Mouse (Mus musculus): ENCODE measurements around the gene Myoz1. TPM values are rescaled to one million over a fixed set of nuclear protein-coding genes. Genes with fewer than 3 reads are reported as not detected.
"Not testable (repeated sequence)": the region's sequence is repeated elsewhere in the genome, so short reads cannot be mapped to it uniquely, and the experiment has no call there.

Gene Myoz1
- total RNA-seq, 2 experiments from 2014 or later, result 2,763 to 3,247 TPM

DNA sequence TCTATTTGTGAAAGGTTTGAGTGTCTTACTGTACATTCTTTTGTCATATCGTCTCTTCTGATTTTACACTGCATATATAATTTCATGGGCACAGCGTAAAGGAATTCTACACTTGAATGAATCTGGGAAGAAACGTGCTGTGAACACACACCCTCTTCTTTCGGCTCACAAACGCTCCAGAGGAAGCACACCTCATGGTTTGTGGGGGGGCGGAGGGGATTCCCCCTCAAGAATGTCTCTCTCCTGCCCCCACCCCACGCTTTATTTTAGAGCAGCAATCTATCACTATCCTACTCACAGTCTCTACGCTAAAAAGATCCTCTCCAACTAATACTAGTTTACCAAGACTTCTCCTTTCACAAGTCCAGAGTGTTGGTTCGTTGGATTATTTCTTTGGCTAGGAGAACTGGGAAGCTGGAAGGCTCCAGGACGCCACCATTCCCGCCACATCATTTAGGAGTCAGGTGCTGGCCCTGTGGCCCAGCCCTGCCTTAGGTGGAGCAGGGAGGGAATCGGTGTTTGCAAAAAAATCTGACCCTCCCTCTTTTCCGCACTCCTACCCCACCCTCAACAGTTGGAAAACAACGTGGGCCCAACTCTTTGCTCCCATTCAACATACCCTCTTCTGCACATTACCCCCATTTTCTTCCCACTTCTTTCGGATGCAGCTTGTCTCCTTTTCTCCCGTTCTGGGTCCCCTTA, 16.3 kb downstream of the Myoz1 start:
- DNase-seq (ENCODE audit: low spot score), result no peak

- DNase-seq (ENCODE audit: low spot score), result no peak
Observed at GRCm38 (mm10) chr14:20638702-20639101, 17.6 kb downstream of the Myoz1 start.

- no peak for DNase-seq (ENCODE audit: low spot score)
Observed at GRCm38 (mm10) chr14:20637818-20638574, 18.3 kb downstream of the Myoz1 start.

DNA sequence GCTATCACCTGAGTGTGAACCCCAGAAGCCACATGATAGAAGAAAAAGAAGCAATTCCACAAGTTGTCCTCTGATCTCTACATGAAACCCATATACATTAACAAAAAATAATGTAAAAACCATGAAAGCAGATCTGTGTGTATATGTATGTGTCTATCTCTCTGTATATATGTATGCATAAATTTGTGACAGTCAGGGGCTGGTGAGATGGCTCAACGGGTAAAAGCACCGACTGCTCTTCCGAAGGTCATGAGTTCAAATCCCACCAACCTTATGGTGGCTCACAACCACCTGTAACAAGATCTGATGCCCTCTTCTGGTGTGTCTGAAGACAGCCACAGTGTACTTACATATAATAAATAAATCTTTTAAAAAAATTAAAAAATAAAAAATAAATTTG, 19.4 kb downstream of the Myoz1 start:
- not testable (repeated sequence) for DNase-seq (ENCODE audit: low spot score)

DNA sequence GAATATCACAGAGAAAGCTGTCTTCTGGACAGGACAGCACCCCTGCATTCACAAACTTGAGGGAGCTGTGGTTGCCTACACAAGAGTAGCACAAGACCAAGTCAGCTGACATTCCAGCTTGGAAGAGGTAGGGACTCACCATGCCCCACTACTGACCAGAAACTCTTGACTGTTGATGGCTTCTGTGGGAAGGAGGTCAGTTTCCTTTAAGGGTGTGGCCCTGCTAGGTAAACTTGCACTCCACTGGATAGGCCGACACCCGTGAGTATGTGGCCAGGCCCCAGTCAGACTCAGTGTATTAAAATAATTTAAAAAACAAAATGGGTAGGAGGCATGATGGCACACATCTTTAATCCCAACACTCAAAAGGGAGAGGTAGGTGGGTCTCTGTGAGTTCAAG, 20.8 kb downstream of the Myoz1 start:
- DNase-seq (ENCODE audit: low spot score), result no peak

GRCm38 (mm10) chr14:20631253-20631652, 25.1 kb downstream of the Myoz1 start:
- no peak for DNase-seq (ENCODE audit: low spot score)

- DNase-seq (ENCODE audit: low spot score), result no peak
Observed at GRCm38 (mm10) chr14:20626971-20627370, 29.4 kb downstream of the Myoz1 start.

DNA sequence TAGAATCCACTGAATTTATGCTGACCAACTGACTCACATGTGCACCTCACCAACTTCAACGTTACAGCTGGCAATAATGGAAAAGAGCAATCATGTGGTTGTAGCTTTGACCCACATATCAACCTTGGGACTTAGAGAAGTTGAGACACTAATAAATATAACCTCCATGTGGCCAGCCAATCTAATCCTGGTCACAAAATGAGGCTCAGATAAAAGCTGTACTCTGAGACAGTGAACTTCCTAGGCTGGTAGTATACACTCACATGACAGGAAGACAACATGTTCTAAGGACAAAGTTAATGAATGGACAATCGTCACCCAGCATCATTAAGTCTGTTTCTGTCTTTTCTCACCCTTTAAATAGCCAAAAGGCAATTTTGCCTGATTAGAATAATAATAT, 29.9 kb downstream of the Myoz1 start:
- DNase-seq (ENCODE audit: low spot score), result no peak

GRCm38 (mm10) chr14:20622907-20623306, 33.4 kb downstream of the Myoz1 start:
- no peak for DNase-seq (ENCODE audit: low spot score)

GRCm38 (mm10) chr14:20622412-20622811, 33.9 kb downstream of the Myoz1 start:
- no peak for DNase-seq (ENCODE audit: low spot score)

DNA sequence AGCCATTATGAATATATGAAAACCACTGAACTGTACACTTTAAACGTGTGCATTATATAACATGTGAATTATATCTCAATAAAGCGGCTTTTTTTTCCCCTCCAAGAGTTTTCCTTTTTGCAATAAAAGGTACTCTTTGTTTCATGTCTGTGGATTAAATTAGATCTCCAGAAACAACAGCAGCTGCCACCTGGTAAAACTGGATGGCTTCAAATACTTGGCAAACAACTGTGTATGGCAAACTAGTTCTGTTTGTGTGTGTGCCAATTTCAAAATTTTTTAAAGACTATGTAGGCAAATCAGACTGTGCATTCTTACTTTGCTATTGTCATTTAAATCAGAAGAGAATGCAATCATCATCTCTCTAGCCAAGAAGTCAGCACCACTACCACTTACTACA, 34.4 kb downstream of the Myoz1 start:
- DNase-seq (ENCODE audit: low spot score), result no peak

DNA sequence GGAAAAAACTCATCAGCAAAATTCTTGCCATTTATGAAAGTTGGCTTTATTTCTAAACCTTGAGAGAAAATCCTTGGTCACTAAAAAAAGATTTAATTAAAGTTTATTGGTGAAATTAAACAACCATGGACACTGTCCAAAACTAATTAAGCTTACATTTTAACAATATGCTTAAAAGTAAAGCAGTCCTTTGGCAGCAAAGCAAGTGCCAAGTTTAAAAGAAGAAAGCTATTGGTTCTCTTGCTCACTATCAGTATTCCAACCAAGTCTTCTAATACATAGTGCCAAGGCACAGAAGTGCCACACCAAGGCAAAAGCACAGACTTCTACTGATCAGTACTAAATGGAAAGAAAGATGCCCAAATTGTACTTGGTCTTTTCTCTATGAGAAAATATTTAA, 37.2 kb downstream of the Myoz1 start:
- DNase-seq (ENCODE audit: low spot score), result no peak

DNA sequence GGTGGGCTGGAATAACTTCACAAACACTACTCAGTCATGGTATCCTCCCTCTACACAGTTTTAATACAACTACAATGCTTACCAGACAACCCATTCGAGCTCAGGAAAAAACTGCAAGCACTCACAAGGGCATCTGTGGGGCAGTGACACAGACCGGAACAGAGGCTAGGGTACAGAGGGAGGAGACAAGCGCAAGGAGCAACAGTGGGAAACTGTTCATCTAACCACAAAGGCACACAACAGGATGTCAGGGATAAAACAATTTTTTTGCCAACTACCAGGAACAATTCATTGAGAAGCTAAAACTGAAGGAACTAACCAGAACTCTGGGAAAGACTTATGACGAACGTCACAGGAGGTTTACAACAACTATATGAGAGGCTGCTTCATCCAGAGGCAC, 38.1 kb downstream of the Myoz1 start:
- no peak for DNase-seq (ENCODE audit: low spot score)

DNA sequence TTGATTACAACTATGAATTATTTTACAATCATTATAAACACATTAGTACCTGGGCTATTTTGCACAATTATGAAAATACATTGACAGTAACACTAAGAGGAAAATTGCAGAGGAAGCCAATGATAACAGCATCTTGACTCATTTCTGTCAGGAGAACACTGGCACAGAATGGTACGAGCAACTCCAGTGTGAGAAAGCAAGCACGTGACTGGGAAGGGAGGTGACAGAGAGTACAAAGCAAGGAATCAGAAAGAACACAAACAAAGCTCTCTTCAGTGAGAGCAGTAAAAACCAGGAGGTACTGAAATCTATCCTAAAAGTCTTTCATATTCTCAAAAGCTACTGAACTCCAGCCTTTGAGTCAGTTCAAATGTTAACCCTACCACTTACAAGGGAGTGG, 39.9 kb downstream of the Myoz1 start:
- DNase-seq (ENCODE audit: low spot score), result no peak

DNA sequence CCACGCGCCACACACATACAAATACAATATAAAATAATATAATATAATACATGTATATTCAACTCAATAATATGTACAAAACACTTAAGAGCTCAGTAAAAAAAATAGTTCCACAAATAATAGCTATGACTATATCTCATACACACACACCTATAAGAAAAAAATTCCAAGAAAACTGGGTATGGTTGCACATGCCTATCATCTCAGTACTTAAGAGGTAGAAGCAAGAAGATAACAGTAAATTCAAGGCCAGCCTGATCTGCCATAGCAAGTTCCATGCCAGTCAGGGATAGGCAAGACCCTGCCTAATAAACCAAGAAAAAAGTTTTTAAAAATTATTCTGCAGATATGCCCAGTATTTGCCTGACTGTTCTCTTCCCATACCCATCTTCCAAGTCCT, 41.3 kb downstream of the Myoz1 start:
- DNase-seq (ENCODE audit: low spot score), result no peak

DNA sequence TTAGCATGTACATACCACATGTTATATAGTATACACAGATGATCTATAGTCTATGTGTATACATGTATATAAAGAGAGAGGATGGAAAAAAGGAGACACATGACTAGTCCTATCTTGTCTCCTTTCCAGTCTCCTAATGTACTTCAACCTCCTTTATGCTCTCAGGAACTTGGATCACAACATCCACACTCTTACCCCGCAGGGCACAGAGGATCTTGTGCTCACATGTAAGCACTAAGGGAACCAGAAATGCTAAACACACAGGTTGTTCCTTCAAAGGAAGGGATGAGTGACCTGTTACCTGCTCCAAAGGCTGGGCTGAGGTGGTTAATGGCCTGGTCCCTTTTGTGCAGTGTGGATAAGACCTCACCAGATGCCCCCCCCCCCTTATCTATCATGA, 43.5 kb downstream of the Myoz1 start:
- no peak for DNase-seq (ENCODE audit: low spot score)

GRCm38 (mm10) chr14:20610146-20610545, 46.2 kb downstream of the Myoz1 start:
- peak; percentile 76 for DNase-seq (ENCODE audit: low spot score)

DNA sequence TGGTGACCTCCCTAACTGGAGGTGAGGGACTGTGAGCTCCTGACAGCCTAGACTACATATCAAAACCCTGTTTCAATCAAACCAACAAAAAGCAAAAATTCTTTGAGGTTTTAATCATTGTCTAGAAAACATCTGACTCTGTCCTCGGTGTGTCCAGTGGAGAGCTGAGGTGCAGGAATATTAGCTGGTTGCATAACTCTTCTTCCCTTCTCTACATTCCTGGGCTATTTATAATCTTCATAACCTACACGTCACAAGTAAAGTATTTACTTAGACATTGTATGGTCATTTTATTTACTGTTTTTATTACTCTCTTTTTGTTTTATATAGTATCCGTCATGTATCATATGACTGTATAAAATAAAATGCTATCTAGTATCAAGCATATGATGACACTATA, 46.8 kb downstream of the Myoz1 start:
- DNase-seq (ENCODE audit: low spot score), result no peak

GRCm38 (mm10) chr14:20607396-20608126, 48.8 kb downstream of the Myoz1 start:
- DNase-seq (ENCODE audit: low spot score), result peak; percentile 36

GRCm38 (mm10) chr14:20601287-20601686, 55.1 kb downstream of the Myoz1 start:
- no peak for DNase-seq (ENCODE audit: low spot score)

- no peak for DNase-seq (ENCODE audit: low spot score)
Observed at GRCm38 (mm10) chr14:20600203-20600602, 56.1 kb downstream of the Myoz1 start.

- DNase-seq (ENCODE audit: low spot score), result no peak
Observed at GRCm38 (mm10) chr14:20599542-20599941, 56.8 kb downstream of the Myoz1 start.
